Mouse (Mus musculus): ENCODE data around the gene Efcab3.
"Not testable (repeated sequence)": the region's sequence is repeated elsewhere in the genome, so short reads cannot be mapped to it uniquely, and the experiment has no call there.

Gene Efcab3

DNA sequence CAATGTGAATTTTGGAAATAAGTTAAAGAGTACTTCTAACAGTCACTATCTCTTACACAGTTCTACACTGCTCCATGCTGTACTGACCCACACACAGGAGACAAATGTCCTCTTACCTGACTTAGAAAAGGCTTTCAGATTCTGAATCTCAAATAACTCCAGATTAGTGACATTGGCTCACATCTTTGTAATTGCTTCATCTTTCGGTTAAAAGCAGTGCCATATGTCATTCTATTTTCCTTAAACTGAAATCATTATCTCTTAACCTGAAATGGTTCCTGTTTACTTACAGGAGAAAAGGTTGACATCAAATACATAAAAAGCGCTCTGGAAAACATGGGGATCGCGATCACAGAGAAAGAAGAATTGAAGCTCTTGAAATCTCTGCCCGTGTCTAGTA, at the start of gene Efcab3:
TSS of gene Efcab3 (plus strand) at position 301 of the 400 bp plus-strand sequence.
- DNase-seq, result no peak

DNA sequence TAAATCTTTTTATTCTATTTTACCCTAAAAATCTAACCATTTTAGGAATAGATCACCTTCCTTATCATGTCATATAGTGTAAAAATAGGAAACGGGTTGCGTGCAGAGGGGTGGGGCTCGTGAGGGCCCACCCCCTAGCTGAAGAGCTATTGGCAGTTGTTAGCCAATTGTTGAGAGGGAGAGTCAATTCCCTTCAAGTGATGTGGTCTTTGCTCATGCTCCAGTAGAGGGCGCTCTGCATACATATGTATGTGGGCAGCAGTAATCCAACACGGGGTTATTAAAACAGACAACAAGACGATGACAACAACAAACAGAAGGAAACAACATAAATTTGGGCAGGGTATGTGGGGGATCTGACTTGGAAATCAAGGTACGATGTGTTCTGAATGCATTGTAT, 42.3 kb upstream of the Efcab3 start:
- no peak for DNase-seq

DNA sequence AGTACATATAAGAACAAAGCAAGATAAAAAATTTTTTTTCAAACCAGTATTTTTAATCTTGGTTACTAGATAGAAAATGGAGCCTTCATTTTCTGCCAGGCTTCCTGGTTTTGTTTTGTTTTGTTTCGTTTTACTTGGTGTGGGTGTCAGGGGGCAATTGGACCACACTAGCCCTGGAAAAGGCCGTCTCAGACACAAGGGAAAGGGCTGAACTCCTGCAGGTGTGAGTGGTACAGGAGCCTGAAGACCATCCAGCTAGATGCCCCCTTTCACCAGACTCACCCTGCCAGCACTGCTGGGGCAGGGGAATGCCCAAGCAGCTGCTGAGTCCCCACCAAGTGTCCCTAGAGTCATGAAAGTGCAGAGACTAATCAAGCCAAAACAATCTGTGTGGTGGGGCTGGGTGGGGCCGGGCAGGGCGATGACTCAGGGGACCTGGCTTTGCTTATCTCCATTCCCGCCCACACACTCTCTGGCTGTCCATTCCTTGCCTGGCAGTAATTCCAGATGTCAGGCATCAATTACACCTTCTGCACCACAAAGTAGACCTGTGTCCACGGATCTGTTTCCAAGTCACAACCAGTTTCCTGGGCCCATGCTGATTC, 34.5 kb upstream of the Efcab3 start:
- DNase-seq, result no peak

DNA sequence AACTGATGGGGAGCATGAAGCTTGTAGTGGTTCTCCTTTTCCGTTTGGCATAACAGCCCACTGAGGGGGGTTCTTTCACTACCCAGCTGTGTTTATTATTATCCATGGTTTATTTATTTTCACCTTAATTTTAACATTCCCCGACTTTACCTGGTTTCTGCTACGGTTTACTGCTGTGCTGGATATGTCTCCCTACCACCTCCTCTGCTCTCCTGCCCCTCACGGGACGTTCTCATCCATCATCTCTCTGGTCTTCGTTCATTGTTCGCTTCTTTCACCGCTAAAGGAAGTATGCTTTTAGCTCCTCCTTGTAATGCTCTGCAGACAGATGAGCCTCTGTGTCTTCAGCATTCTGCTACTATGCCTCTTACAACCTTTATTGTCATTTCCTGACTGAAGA, 33.9 kb upstream of the Efcab3 start:
- no peak for DNase-seq

DNA sequence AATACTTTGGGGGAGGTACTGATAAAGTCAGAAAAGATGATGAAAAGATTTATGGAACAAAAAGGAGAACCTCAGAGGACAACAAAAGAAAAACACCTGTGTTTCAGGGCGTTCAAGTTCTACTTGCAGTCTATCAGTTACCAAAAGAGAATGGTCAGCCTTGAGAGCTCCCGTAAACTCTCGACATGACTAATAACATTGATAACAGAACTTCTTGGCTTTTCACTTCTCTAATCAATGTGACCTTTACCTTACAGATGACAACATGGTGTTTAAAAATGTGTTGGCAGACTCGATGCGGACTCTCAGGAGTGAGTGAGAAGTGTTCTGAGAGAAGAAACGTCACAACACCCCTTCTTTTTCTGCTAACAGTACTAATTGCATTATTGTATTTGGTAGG, 33.2 kb upstream of the Efcab3 start:
- no peak for DNase-seq

DNA sequence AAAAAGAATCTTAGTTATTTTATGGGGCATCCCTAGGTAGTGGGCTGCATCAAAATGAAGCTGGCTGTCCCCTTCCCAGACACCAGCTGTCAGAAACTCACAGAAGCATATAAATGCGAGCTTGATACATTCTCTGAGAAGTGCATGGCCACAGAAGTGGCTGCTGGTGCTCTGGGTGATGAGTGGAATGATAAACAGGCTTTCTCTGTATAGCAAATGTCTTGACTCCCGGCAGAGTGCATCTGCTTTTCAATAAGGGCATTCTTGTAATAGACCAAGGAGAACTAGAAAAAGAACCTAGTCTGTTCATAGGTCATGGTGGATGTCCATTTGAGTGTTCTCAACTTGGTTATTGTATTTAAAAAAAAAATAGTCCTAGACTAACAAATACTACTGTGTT, 32.3 kb upstream of the Efcab3 start:
- no peak for DNase-seq

DNA sequence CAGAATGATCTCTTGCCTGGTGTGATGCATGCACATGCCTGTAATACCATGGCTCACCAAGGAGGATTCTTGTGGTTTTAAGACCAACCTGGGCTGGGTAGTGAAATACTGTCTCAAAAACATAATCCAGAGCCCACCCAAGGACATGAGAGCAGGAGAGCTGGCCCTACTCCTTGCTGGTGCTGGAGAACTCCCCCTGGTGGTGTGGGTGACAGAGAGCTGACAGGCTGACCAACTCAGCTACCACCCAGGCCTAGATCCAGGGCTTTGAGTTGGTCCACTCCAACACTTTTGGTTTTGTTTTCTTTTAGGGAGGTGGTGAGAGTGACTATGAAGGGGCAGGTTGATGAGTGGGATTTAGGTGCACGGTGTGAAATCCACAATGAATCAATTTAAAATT, 28.3 kb upstream of the Efcab3 start:
- DNase-seq, result no peak

DNA sequence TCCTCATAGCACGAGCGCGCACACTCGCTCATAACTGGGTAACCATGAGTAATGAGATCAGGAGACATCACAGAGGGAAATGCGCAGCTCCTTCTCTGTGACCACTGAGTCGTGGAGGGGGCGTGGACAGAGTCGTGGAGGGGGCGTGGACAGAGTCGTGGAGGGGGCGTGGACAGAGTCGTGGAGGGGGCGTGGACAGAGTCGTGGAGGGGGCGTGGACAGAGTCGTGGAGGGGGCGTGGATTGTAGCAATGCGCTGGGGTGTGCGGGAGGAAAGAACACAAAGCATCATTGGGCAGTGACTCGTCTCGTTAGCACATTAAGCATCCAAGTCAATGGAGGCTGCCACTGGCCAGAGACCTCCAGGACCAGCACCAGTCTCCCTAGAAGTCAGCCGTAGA, 49.1 kb downstream of the Efcab3 start:
- not testable (repeated sequence) for DNase-seq

DNA sequence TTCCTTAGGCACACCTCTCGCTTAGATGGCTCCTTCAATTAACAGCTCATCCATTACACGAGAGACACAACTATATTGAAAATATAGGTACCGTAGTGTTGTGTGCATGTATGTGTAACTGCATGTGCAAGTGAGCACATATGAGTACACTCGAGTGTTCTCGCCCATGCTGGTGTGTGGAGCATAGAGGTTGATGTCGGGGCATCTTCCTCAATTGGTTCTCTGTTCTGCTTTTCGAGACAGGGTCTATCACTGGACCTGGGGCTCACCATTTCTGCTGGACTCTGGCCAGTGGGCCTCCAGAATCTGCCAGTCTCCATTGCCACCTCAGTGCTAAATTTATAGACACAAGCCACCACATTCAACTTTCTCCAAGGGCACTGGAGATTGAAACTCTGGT, 54.4 kb downstream of the Efcab3 start:
- no peak for DNase-seq

DNA sequence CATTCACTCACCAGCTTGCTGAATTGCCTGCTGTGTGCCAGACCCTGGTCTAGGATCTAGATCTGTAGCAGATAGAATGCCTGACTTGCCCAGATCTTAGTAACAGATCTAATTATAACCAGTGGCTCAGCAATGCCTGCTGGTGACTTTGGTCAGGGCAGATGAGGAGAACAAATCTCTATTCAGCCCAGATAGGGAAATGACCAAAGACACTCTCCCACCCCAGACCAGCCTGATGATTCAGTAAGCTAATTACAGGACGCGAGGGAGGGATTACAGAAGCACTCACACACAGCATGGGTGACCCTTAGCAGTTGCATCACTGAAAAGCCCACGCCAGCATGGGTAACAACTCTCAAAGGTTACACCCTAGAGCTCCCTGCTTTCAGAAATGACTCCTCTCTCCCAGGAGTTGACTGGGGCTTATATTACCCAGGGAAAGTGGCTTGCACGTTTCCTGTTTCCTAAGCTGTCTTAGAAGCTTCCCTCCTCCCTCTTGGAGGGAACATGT, 57.2 kb downstream of the Efcab3 start:
- DNase-seq, result no peak

DNA sequence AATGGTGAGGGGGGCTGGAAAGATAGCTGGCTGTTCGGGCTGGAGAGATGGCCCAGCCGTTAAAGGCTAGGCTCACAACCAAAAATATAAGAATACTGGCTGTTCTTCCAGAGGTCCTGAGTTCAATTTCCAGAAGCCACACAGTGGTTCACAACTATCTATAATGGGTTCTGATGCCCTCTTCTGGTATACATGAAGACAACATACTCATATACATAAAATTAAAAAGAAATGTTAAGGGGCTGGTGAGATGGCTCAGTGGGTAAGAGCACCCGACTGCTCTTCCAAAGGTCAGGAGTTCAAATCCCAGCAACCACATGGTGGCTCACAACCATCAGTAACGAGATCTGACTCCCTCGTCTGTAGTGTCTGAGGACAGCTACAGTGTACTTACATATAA, 58.4 kb downstream of the Efcab3 start:
- DNase-seq, result not testable (repeated sequence)

DNA sequence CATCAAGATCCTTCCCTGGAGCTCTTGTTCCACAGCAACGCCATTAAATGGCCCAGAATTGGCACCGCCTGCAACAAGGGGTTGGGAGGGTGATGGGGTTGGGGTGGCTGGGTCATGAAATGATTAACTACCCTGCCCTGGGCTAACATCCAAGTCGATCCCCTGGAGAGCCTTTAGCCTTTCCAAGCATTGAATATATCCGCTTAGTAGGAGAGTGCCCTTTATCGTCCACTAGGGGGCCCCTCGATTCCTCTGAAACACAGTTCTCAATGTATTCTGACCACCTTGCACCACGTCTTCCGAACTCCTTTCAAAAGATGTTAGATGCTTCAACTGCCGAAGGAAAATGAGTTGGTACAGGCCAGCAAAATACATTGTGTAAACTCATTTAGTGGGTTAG, 60.6 kb downstream of the Efcab3 start:
- peak; percentile 61 for DNase-seq

DNA sequence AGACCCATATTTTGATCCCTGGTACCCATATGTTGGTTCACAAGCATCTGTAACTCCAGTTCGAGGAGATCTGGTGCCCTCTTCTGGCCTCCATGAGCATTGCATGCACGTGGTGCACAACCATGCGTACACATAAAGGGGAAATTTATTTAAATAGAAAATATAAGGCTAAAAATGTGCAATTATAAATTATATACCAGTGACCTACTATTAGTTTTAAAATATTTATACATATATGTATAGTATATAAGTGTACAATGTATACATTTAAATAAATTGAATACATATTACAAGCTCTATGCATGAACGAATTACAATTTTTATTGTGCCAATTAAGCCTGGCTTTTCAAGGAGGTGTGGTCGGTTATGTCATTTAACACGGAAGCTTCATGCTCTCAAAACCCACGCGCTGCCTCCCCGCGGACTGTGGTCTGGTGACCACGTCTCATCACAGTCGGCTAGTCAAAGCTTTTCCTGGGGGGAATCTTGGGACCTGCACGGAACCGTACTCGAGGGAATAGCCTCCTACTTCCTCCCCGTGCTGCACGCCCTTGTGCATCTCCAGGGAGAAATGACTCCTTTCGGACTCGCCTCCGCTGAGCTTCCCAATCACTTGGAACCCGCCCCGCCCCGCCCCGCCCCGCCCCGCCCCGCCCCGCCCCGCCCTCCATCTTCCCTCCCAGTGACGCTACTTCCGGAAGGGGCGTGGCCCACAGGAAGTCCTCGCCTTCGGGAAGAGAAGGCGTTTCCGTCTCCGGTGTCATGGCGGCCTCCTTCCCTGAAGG, 62.5 kb downstream of the Efcab3 start, which contains the start of gene Mettl2:
TSS of gene Mettl2 (plus strand) at position 691 of the 785 bp plus-strand sequence.
- peak; percentile 85 for DNase-seq

DNA sequence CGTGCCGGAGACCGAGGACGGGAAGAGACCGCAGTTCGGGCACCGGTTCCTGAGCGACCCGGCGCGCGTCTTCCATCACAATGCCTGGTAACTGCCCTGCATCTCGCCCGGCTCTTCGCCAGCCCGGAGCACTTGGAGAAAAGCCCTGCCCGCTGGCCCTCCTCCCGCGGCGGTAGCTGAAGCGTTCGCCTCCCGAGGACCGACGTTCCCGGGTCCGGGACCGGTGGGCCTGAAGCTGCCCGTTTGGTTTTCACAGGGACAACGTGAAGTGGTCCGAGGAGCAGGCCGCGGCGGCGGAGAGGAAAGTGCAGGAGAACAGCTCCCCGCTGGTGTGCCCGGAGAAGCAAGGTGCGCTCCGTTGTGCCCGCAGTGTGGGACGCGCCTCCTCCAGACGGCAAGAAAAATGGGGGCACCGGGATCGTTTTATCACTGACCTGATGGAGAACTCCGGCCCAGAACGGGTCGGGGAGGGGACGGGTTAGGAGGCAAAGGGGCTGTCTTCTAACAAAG, 63.2 kb downstream of the Efcab3 start:
- peak; percentile 3 for DNase-seq

DNA sequence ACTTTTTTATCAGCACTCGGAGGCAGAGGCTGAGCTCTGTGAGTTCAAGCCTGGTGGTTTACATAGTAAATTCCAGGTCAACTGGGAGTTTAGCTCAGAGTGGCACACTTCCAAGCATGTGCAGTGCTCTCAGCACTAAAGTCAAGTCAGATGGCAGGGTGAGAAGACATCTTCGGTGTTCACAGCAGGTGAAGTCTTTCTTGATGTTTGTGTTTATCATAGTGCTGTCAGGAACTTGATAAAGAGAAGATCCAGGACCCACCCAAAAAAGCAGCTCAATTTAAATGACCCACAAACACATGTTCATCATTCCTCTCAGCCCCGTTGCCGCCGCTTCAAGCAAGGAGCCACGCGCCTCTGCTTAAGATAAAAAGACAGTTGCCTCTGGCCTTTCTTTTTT, 72.3 kb downstream of the Efcab3 start:
- no peak for DNase-seq

DNA sequence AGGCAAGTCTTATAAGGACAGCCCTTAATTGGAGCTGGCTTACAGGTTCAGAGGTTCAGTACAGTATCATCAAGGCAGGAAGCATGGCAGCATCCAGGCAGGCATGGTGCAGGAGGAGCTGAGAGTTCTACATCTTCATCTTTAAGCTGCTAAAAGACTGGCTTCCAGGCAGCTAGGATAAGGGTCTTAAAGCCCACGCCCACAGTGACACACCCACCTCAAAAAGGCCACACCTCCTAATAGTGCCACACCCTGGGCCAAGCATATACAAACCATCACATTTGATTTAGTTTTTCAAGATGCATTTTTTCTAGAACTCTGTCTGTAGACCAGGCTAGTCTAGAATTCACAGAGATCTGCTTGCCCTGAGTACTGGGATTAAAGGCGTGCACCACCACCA, 73.9 kb downstream of the Efcab3 start:
- DNase-seq, result not testable (repeated sequence)

DNA sequence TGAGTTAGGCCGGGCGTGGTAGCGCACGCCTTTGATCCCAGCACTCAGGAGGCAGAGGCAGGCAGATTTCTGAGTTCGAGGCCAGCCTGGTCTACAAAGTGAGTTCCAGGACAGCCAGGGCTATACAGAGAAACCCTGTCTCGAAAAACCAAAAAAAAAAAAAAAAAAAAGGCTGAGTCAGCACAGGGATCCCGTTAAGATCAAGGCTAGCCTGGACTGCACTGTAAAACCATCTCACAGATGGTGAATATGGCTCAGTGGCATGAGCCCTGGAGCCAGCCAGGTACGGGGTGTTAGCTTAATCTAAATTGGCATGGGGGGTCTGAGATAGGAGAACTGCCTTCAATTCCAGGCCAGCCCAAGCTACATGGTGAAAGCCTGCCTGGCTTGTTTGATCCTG, 77.1 kb downstream of the Efcab3 start:
- DNase-seq, result not testable (repeated sequence)

DNA sequence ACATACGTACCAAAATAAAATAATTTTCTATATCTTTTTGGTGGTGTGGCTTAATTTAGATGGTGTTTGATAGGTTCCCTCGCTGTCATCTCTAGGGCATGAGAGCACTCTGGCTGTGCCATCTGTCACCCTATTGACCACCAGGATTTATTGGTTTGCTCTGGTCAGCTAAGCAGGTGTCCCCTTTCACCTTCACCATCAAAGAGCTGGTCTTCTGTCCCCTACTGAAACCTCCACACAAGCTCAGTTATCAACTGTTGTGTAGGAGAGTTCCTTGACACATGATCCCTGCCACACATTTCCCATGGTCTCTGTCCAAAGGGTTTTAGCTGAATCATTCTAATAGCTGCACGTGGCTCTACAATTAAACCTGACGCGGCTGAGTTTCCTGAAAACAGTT, 77.7 kb downstream of the Efcab3 start:
- DNase-seq, result no peak

DNA sequence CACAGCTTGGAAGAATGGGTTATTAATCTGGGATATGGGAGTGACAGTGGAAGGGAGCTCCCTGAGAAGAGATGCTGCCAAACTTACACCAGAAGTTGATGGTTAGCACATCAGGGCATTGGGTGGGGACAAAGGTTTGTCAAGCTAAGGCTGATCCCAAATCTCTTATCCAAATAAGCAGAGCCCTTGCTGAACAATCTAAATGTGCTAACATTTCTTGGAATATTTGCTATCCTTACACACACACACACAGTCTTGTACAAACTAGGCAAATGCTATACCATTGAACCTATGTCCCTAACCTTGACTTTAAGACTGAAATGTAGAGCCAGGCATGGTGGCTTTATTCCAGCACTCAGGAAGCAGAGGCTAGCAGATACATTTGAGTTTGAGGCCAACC, 80.2 kb downstream of the Efcab3 start:
- DNase-seq, result no peak

DNA sequence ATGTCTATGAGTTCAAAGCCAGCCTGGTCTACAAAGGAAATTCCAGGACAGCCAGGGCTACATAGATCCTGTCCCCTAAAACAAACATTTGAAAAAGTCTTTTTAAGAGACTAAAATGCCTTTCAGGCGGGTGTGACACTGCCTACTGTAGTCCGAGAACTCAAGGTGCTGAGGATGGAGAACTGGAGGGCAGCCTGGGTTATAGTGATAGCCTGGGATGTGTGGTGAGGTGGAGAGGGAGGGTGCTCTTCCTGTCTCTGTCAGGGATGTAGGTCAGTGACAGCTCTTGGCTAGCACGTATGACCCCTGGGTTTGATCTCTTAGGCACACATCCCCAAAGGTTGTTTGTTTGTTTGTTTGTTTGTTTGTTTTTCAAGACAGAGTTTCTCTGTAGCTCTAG, 80.7 kb downstream of the Efcab3 start:
- DNase-seq, result no peak

DNA sequence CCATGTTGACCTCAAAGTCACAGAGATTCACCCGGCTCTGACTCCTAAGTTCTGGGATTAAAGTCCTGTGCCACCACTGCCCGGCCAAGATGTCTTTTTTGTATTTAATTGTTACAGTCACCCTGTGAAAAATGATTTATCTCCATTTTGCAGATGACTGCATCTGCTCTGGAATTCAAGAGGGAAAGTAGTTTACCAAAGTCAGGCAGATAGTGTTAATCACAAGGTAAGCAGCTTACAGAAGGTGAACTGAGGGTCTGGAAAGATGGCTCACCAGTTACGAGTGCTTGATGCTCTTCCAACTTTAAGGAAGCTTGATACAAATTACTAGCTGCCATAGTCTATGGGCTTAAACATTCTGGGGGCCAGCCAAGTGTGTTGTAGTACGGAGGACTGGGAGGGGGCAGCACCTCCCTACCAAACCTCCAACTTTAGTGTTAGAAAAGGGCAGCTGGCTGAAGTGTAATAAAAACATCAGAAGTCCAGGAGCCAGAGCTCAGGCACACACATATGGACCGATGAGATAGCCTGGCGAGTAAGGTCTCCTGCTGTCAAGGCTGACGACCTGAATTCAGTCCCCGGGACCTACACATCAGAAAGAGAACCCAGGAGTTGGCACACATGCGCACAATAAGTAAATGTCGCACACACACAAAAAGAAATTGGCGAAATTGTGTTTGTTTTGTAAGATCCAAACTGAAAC, 81.3 kb downstream of the Efcab3 start:
- DNase-seq, result no peak

DNA sequence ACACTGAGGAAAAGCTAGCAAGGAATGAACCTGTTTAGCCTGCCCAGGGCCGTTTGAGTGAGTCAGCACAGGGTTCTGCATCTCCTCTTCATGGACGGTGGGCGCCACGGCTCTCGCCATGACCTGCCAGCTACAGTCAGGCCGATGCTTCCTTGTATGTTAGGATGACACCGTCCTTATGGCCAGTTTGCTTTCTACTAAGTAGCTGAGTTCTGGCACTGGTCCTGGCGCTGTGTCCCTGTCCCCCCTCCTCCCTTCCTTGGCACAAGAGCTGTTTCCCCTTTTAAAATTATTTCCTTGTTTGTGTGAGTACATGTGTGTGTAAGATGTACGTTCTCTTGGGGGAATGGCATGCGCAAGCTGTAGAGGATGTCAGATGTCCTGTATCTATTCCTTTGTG, 81.8 kb downstream of the Efcab3 start:
- no peak for DNase-seq

DNA sequence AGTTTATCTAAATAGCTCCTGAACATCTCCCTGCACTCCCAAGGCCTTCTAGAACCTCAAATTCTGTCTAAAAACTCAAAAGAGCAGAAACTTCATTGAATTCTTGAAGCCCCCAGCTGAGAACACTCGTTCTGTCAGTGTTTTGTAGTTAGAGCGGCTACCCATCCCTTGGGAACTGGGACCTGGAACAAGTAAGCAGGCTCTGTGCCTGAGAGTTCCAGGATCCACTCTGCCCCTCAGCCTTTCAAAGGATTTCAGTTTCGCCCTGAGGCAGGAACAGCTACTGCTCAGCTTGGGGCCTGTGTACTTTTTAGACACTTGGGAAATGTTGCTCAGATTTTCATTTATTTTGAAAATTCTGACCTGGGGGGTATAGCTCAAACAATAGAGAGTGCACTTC, 83.2 kb downstream of the Efcab3 start, which contains the start of gene Gm10842:
TSS of gene Gm10842 (plus strand) at position 301 of the 400 bp plus-strand sequence.
- no peak for DNase-seq

DNA sequence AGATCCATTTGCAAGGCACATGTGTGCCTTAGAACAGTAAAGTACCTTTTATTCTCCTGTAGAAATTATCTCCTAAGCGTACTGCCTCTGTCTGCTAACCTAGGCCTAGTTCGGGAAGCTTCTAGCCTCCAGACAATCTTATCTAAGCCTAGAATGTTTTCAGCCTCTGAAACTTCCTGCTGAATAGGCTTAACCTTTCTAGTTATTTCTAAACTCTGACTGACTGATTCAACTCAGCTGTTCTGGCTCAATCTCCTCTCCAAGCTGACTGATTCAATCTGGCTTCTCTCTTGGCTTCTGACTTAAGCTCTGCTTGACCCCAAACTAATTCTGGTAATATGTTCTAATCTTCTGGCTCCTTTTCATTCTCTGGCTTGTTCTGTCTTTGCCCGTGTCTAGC, 86.0 kb downstream of the Efcab3 start:
- no peak for DNase-seq
